Mouse (Mus musculus) ZHBTc4 (cell line): ENCODE data around the gene Rdh14.

Source experiments
- DNase-seq: peaks from one replicate; pipeline ENCODE4 v3.0.0-alpha.2; 2011; ENCODE audit warnings: low read depth, low spot score

Gene Rdh14

DNA sequence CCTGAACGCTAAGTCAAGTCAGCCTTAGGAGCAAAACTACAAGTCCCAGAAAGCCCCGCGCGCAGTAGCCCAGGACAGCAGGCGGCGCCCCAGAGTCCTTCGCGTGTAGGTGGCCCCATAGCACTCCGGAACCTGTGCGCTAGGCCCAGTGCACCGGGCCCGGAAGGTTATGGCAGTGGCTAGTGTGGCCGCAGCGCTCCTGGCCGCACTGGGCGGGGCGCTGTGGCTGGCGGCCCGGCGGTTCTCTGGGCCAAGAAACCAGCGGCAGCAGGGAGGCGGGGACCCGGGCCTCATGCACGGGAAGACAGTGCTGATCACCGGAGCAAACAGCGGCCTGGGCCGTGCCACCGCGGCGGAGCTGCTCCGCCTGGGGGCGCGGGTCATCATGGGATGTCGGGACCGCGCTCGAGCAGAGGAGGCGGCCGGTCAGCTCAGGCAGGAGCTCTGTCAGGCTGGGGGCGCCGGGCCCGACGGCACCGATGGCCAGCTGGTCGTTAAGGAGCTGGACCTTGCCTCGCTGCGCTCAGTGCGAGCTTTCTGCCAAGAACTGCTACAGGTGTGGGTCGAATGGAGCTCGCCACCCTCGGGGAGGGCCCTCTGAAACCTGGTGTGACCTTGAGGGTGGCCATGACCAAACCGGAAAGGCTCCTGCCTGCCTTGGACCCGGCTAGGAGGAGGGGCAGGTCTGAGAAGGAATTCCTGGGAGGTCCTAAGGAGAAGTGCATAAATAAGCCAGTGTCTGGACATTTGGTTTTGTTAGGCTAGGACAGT is at the start of gene Rdh14:
Rdh14 (plus strand) TSS at position 102 of the 771 bp plus-strand sequence.
- peak; percentile 95 for DNase-seq

DNA sequence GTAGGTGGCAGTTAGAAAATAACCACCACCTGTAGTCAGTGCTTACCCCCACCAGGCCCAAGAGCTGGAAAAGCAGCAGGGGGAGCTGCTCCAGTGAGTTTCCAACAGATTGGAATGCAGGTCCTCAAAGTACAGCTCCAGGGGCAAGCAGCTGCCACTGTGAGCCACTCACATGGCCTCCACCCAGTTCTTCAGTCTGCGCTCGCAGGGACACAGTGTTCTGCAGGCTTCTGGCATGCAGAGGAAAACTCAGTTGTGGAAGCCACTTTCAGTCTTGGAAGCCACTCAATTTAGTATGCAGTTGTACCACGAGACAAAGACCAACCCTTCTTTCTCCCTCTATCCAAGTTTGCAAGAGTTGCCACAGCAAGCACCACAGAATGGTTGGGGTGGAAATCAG is 39.9 kb upstream of the Rdh14 start:
- peak; percentile 2 for DNase-seq

DNA sequence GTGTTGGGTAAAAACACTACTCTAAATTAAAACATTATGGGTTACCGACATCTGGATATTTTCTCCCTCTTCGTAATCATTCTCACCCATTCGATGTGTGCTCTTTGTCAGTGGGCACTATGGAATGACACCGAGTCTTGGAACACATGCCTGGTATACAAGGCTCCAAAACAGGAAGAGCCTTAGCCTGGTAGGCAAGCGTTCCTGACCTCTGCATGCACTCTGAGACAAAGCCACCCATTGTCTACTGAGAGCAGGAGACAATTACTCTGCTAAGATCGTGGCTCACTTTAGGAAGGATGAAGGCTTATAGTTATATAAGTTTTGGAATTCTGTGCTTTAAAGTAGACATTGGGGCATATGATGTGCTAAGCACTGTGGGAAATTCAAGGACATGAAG is 32.8 kb upstream of the Rdh14 start:
- no peak for DNase-seq

DNA sequence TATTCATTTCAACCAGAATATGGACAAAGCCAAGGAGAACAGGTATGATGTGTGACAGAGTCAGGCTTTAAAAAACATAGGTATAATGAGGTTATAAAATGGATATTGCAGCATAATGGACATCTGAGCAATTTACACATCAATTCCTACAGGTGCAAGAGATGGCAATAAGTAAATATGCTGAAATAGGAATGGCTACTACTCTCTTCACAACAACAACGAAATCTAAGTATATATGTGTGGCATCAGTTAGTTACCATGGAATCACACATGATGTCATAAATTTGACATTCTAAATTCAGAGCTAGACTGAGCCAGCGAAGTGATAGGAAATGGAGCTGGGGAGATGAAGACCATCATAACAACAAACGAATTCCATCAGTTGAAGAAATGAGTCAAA is 20.9 kb upstream of the Rdh14 start, which contains the start of gene Nt5c1b:
Nt5c1b (plus strand) TSS at position 301 of the 400 bp plus-strand sequence.
- DNase-seq, result no peak

DNA sequence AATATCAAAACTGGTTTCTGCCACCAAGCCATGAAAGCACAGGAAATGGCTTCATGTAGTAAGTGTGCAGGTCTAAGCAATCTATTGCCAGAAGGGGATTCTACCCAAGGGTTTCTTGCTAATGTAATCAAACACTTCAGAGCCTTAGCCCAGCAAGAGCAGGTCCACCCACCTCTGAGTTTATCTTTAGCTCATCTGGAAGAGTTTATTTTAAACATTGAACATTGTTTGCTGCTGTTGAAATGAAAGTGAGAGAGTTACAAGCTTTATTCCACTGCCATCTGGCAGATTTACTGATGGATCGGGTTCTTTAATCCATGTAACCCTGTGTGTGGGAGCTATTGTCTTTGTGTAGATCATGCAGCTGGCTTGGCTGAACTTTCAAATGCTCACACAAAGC is 10.2 kb downstream of the Rdh14 start:
- no peak for DNase-seq

DNA sequence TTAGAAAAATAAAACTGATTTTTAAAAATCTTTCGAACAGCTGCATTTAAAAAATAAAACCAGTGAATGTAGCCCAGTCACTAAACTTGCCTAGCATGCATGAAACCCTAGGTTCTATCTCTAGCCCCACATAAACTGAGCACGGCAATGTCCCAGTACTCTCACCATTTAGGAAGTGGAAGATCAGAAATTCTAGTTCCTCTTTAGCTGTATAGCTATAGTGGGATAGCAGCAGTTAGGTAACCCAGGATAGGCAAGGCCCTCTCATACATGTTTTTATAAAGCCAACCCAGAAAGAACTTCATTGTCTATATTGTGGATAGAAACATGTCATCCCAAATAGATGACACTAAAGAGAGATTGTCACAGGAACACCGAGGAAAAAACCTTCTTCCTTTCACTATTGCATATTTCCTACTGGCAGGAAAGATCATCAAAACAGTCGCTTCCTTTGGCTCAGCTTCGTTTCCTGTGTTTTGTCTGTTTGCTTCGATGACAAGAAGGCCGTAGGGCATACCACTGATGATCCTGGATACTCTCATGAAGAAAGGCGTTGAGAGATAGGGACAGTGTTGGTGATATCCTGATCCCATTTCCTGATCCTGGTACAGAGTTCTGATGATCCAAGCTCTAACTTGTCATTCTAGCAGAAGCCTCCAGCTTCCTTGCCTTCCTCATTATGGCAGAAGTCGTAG is 12.0 kb downstream of the Rdh14 start:
- no peak for DNase-seq

DNA sequence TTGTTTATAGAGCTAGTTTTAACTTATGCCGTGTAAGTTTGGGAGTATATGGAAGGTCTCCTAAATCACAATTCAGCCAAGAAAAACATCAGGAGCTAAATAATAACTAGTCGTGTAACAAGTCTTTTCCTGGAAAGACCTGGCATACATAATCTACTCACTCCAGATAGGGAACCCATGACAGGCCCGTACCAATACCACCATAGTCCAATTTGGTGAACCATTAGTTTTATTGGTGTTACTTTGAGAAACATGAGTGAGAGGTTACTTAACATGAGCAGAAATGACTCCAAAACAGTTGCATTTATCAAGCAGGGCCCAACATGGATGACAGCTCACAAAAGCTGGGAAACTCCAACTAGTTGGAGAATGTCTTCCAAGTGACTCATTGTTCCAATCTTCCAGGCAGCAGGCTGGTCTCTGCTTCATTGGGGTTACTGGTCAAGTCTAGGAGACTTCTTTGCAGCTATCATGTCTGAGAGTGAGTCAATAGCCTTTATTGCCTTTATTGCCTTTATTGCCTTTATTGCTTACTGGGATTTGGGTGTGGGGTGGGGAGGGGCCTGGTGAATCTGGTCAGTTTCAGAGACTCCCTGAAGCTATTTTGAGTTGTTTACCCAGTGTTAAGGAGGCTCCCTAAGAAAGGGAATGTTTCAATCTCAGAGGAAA is 20.1 kb downstream of the Rdh14 start:
- no peak for DNase-seq

DNA sequence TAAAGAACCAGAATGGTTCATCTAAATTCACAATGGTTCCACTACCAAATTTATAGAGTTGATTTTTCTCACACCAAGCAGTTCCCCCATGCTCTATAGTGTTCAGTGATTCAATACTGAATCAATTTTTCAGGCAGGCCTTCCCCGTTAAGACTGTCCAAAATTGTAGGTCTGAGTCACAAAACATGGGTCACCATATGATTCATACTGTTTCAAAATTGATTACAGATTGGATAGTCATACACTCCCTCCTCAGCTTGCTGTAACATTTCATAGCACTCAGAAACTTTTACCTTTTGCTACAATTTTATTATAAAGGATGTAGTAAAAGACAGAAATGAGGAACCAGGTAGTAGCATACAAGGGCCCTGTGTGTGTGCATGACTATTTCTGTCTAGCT is 20.9 kb downstream of the Rdh14 start:
- no peak for DNase-seq

DNA sequence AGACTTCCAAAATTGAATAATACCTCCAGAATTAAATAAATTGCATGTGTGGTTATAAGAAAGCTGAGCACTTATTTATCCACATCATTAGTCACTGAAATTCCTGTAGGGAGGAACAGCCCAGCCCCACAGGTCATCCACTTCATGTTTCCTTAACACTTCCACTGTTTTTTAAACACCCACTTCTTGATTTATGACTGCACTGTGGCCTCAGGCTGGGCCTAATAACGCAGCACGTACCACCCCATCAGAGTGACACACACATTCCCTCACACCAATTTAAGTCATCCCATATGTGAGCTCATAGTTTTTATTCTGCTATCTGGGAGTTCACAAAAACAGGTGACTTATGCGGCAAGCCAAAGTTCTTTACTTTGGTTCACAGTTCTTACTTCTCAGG is 31.8 kb downstream of the Rdh14 start:
- no peak for DNase-seq

DNA sequence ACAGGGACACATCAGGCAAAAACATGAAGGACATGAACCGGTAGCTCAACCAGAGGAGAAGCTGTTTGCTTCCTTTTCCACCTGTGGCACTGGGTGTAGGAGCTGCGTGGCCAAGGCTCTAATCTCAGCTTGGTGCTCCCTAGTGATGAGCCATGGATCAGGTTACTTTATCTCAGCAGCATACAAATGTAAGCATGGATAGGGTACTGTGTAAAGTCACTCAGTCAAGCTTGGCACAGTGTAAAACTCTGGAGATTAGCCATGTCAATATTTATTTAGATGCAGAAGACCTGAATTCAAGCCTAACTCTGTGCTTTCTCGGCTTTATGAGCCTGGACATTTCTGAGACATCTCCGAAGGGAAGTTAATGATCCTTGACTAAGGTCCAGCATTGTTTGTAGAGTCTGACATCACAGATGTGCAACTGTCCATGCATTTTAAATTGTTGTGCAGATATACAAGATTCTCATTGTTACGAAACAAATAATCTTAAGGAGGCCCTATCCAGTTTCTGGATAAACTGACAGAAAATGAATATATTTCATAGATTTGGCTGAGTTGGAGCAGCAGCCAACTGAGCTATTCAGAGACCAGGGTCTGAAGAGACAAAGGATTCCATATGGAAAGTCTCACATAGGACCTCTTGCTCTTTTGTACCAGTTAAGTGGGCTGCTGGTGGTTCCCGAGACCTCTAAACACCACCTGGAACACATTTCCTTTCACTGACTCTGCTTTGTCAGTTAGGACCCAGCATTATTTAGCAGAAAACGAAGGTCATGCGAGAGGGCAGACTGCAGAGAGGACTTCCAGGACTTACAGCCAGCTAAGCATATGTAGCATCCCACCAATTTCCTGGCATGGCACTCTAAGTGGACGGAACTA is 35.7 kb downstream of the Rdh14 start:
- DNase-seq, result no peak

DNA sequence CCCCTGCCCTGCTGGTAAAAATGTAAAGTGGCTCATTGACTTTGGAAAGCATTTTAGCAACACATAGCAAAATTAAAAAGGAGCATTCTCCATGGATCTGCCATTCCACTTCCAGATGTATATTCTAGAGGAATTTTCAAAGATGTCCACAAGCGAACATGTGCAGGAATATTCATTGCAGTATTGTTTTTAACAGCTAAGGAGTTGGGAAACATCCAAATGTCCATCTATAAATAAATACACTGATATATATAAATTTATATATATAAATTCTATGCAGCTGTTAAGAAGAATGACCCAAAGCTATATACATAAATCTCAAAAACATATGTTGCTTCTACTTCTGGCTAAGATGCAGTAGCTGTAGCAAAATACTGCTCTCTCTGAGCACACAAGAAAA is 40.4 kb downstream of the Rdh14 start:
- no peak for DNase-seq

DNA sequence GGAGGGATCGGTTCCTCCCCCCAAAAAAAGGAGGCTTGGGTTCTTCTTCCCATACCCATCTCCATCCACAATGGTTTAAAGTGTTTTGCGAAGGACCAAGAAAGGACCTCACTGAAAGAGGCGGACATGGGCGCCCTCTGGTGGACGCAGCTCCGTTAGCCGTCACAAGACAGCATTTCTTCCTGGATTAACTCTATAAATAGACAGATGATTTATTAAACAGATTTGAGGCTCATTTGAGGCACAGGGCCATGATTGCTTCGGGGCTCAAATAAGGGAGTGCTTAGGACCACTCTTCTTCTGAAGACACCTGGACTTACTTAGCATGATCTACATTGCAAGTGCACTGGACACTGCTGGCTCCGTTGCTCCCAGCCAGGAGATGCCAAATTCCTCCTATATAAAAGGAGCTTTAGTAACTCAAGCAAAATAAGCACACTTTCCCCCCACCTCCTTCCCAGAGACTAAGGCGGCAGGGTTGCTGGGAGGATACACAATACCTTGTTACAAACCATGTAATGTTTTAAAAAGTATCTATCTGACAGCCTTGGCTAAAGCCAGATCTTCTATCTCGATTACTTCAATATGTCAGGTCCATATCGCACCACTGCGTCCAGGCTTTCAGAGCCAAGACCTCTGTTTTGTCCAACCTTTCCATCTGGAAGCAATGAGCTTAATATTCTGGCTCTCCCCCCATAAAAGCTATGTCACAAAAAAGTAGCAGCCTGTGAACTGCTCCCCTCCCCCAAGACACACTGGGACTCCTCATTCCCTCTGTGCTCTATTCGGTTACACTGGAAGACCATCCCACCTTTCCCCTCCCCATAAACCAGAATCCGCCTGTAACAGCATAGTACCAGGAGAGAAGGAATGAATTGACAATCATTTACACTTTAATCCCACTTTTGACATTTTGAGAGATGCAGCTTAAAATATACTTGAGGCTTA is 47.8 kb downstream of the Rdh14 start:
- peak; percentile 71 for DNase-seq

DNA sequence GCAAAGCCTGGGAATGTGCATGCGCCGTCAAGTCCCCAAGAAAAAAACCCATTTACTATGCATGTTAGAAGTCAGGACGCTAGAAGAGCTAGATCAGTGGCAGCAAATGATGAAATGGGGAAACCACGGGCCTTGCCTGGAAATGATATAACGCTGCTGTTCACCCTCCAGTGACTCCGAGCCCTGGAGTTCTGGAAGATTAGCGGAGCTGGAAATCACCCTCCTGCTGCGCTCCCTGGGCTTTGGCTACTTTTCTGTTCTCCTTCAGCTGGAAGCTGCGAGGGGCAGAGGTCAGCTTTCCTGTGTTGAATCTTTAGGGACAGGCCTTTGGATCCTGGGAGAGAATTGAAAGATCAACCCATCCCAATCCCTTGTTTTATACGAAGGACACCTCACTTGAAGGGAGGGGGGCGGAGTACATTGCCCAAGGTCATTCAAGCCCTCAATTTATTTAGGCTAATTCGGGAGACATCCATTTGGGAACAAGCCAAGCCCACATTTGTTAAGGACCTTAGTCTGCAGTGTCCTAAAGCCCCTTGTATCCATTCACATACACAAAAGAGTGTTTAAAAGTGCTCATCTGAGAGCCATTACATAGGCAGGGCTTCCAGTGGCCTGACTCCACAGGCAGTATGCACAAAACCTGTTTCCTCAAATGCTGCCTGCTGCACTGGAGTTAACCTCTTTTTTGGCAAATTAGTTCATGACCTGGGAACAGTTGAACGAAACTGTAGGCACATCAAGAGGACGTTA is 49.1 kb downstream of the Rdh14 start:
- peak; percentile 69 for DNase-seq
